Mouse (Mus musculus): ENCODE measurements around the gene Aspscr1. TPM values are rescaled to one million over a fixed set of nuclear protein-coding genes. Genes with fewer than 3 reads are reported as not detected.

Gene Aspscr1
- total and polyA plus RNA-seq, 3 experiments = 39.2 to 248 (median 57.0) TPM

- Histone ChIP-seq H3K36me3 (replicated peaks) (peaks cover 90% of the 10 kb centered on the region), H3K4me3 (ENCODE audit: low read depth, low read length) (no peak overlapping the region), H3K27me3 (ENCODE audit: insufficient read depth, low read length) (no peaks in the 10 kb centered on the region), H3K9me3 (replicated peaks) (no peaks in the 10 kb centered on the region), H3K4me1 (ENCODE audit: insufficient read depth, low read depth, low read length) (peaks cover 45% of the 10 kb centered on the region)
- ATAC-seq (ENCODE audit: extremely low read depth, insufficient number of reproducible peaks, low FRiP score, poor library complexity, severe bottlenecking) = no peak
- TF ChIP-seq TAL1 (conservative IDR thresholded peaks at IDR 0.05; ENCODE audit: low read depth, low read length) (no peak), GATA2 (IDR thresholded peaks at IDR 0.05; ENCODE audit: borderline replicate concordance, low read depth, low read length) (no peak), CTCF (IDR thresholded peaks at IDR 0.05; ENCODE audit: low read depth, low read length) (no peak), POLR2AphosphoS5 (IDR thresholded peaks at IDR 0.05; ENCODE audit: insufficient replicate concordance, low read depth, low read length) (no peak), GATA1 (IDR thresholded peaks at IDR 0.05; ENCODE audit: borderline replicate concordance, low read length) (no peak)
- no peak for DNase-seq (ENCODE audit: low spot score)
Observed at GRCm38 (mm10) chr11:120707969-120708368, 35.2 kb downstream of the Aspscr1 start.

GRCm38 (mm10) chr11:120709551-120709950, 36.8 kb downstream of the Aspscr1 start:
- H3K27me3 ChIP-seq (ENCODE audit: insufficient read depth, low read length) = no peaks in the 10 kb centered on the region
- ATAC-seq (ENCODE audit: extremely low read depth, insufficient number of reproducible peaks, low FRiP score, poor library complexity, severe bottlenecking) (no peak), DNase-seq (ENCODE audit: low spot score) (no peak)
- peaks cover 77% of the 10 kb centered on the region for H3K36me3 ChIP-seq (replicated peaks)
- H3K4me3 ChIP-seq (ENCODE audit: low read depth, low read length) = no peak overlapping the region
- H3K4me1 ChIP-seq (ENCODE audit: insufficient read depth, low read depth, low read length) = peaks cover 59% of the 10 kb centered on the region
- no peak for TF ChIP-seq GATA2 (IDR thresholded peaks at IDR 0.05; ENCODE audit: borderline replicate concordance, low read depth, low read length)
- no peak for TF ChIP-seq TAL1 (conservative IDR thresholded peaks at IDR 0.05; ENCODE audit: low read depth, low read length)
- no peak for TF ChIP-seq GATA1 (IDR thresholded peaks at IDR 0.05; ENCODE audit: borderline replicate concordance, low read length)
- H3K9me3 ChIP-seq (replicated peaks) = no peaks in the 10 kb centered on the region

GRCm38 (mm10) chr11:120710672-120711071, 37.9 kb downstream of the Aspscr1 start:
- H3K4me3 ChIP-seq (ENCODE audit: low read depth, low read length) = no peak overlapping the region
- H3K4me1 ChIP-seq (ENCODE audit: insufficient read depth, low read depth, low read length) = peaks cover 69% of the 10 kb centered on the region
- DNase-seq (ENCODE audit: low spot score) = no peak
- H3K9me3 ChIP-seq (replicated peaks) = no peaks in the 10 kb centered on the region
- TF ChIP-seq GATA1 (IDR thresholded peaks at IDR 0.05; ENCODE audit: borderline replicate concordance, low read length) = no peak
- no peak for TF ChIP-seq GATA2 (IDR thresholded peaks at IDR 0.05; ENCODE audit: borderline replicate concordance, low read depth, low read length)
- no peak for TF ChIP-seq TAL1 (conservative IDR thresholded peaks at IDR 0.05; ENCODE audit: low read depth, low read length)
- TF ChIP-seq CTCF (IDR thresholded peaks at IDR 0.05; ENCODE audit: low read depth, low read length) = no peak
- no peak for TF ChIP-seq POLR2AphosphoS5 (IDR thresholded peaks at IDR 0.05; ENCODE audit: insufficient replicate concordance, low read depth, low read length)
- H3K36me3 ChIP-seq (replicated peaks) = peaks cover 78% of the 10 kb centered on the region
- H3K27me3 ChIP-seq (ENCODE audit: insufficient read depth, low read length) = no peaks in the 10 kb centered on the region
- no peak for ATAC-seq (ENCODE audit: extremely low read depth, insufficient number of reproducible peaks, low FRiP score, poor library complexity, severe bottlenecking)

DNA sequence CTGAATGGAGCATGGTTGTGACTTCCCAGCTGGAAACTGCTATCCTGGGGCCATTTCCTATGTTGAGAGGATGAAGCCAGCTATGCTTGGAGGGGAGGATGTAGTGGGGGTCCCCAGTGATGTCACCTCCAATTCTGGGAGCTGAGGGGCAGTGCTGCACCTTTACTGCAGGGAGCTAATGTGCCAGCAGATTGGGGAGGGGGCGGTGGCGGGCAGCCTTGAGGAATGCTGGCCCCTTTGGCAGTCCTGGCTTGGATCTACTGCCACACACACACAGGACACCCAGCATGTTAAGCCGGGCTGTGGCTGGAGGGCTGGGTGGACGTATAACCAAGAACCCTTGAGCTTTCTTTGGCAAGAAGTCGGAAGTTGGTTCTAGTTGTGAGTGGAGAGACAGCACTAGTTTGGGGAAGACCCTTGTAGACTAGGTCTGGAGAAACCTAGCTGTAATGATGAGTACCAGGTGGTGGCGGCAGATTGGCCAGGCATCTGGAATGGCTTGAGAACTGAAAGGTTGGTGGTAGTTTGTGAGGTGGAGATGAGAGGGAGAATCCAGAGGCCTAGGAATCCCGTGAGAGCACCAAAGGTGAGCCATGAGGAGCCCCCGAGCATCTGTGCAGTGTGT, 39.3 kb downstream of the Aspscr1 start:
- H3K4me3 ChIP-seq (ENCODE audit: low read depth, low read length) = peak overlapping the region; percentile 81; the same call in 1 of the 2 replicates
- H3K4me1 ChIP-seq (ENCODE audit: insufficient read depth, low read depth, low read length) = peaks cover 68% of the 10 kb centered on the region
- no peaks in the 10 kb centered on the region for H3K27me3 ChIP-seq (ENCODE audit: insufficient read depth, low read length)
- ATAC-seq (ENCODE audit: extremely low read depth, insufficient number of reproducible peaks, low FRiP score, poor library complexity, severe bottlenecking) = no peak
- TF ChIP-seq CTCF (IDR thresholded peaks at IDR 0.05; ENCODE audit: low read depth, low read length) (no peak), TAL1 (conservative IDR thresholded peaks at IDR 0.05; ENCODE audit: low read depth, low read length) (no peak), GATA2 (IDR thresholded peaks at IDR 0.05; ENCODE audit: borderline replicate concordance, low read depth, low read length) (no peak), POLR2AphosphoS5 (IDR thresholded peaks at IDR 0.05; ENCODE audit: insufficient replicate concordance, low read depth, low read length) (no peak), GATA1 (IDR thresholded peaks at IDR 0.05; ENCODE audit: borderline replicate concordance, low read length) (no peak)
- H3K9me3 ChIP-seq (replicated peaks) = no peaks in the 10 kb centered on the region
- H3K36me3 ChIP-seq (replicated peaks) = peaks cover 79% of the 10 kb centered on the region
- no peak for DNase-seq (ENCODE audit: low spot score)

DNA sequence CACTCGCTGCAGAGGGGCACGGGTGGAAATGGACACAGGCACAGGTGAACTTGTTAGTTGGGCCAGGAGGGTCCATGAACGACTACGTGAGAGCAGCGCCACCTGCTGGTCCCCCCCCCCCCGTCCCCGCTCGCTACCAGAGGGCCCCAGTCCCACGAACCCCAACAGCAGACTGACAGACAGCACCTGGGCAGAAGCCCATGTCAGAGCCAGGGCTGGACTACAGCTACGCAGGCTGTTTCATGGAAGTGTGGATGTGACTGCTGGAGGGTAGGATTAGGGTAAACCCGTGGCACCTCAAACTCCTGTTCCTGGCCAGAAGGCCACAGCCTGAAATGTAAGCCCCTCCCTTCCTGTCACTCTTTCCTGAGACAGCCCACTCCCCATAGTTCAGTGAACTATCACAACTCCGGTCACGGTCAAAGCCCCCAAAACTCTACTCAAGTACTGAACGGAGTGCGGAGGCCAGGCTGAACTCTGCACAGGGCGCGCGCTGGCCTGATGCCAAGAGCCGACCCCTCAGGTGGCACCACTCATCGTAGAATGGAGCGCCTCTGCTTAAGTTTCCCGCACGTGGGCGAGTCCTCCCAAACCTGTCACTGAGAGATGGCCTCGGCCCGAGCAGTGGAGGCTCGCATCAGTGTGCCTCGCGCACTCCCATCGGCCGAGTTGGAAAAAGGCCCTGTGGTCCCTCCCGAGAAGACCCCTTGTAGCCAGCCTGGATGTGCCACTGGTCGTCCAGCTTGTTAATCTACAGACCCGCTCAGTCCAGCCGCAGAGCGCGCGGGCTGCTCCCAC, 40.2 kb downstream of the Aspscr1 start:
- TF ChIP-seq GATA2 (IDR thresholded peaks at IDR 0.05; ENCODE audit: borderline replicate concordance, low read depth, low read length) (no peak), POLR2AphosphoS5 (IDR thresholded peaks at IDR 0.05; ENCODE audit: insufficient replicate concordance, low read depth, low read length) (no peak), CTCF (IDR thresholded peaks at IDR 0.05; ENCODE audit: low read depth, low read length) (peak; percentile 56; the same call in 1 of the 2 replicates)
- ATAC-seq (ENCODE audit: extremely low read depth, insufficient number of reproducible peaks, low FRiP score, poor library complexity, severe bottlenecking) (no peak), DNase-seq (ENCODE audit: low spot score) (peak; percentile 91)
- Histone ChIP-seq H3K36me3 (replicated peaks) (peaks cover 83% of the 10 kb centered on the region), H3K9me3 (replicated peaks) (no peaks in the 10 kb centered on the region), H3K4me1 (ENCODE audit: insufficient read depth, low read depth, low read length) (peaks cover 64% of the 10 kb centered on the region), H3K27me3 (ENCODE audit: insufficient read depth, low read length) (no peaks in the 10 kb centered on the region), H3K4me3 (ENCODE audit: low read depth, low read length) (peak overlapping the region; percentile 81)

All from G1E (cell line).